Mouse (Mus musculus): Measurements from ENCODE around the gene Vps35. TPM values are rescaled to one million over a fixed set of nuclear protein-coding genes. Genes with fewer than 3 reads are reported as not detected.

Gene Vps35
- polyA plus RNA-seq, 1 experiment from 2014 or later: 92.3 TPM

Other genes with a start within 250 kb of the Vps35 start
- gene Fbxw9, start 239.7 kb downstream of the Vps35 start, polyA plus RNA-seq (2015; fragmentation: Nextera tagmentation; extraction: Ambion mirVana): 9.9 and 11.0 TPM in 2 replicates
- gene Gm5741, start 231.8 kb downstream of the Vps35 start, polyA plus RNA-seq (2015; fragmentation: Nextera tagmentation; extraction: Ambion mirVana): 0.45 TPM in 1 of 2 replicates, not detected in the other
- 28.4 and 28.7 TPM in 2 replicates for gene Dhps, start 228.0 kb downstream of the Vps35 start, polyA plus RNA-seq (2015; fragmentation: Nextera tagmentation; extraction: Ambion mirVana)
- 55.6 and 58.5 TPM in 2 replicates for gene Wdr83os, start 219.1 kb downstream of the Vps35 start, polyA plus RNA-seq (2015; fragmentation: Nextera tagmentation; extraction: Ambion mirVana)
- gene Wdr83, start 218.5 kb downstream of the Vps35 start, polyA plus RNA-seq (2015; fragmentation: Nextera tagmentation; extraction: Ambion mirVana): 21.6 and 26.5 TPM in 2 replicates
- 29.9 and 33.2 TPM in 2 replicates for gene Man2b1, start 216.5 kb downstream of the Vps35 start, polyA plus RNA-seq (2015; fragmentation: Nextera tagmentation; extraction: Ambion mirVana)
- 2.1 and 2.8 TPM in 2 replicates for gene Zfp791, start 176.7 kb downstream of the Vps35 start, polyA plus RNA-seq (2015; fragmentation: Nextera tagmentation; extraction: Ambion mirVana)
- not detected in 2 replicates for gene Cks1brt, start 147.9 kb downstream of the Vps35 start, polyA plus RNA-seq (2015; fragmentation: Nextera tagmentation; extraction: Ambion mirVana)
- not detected in 2 replicates for gene Olfr371, start 73.8 kb downstream of the Vps35 start, polyA plus RNA-seq (2015; fragmentation: Nextera tagmentation; extraction: Ambion mirVana)
- gene Orc6, start 170 bp downstream of the Vps35 start, polyA plus RNA-seq (2015; fragmentation: Nextera tagmentation; extraction: Ambion mirVana): 80.8 and 84.4 TPM in 2 replicates
- gene Mylk3, start 86.5 kb upstream of the Vps35 start, polyA plus RNA-seq (2015; fragmentation: Nextera tagmentation; extraction: Ambion mirVana): 57.2 and 68.2 TPM in 2 replicates
- 14.8 and 15.6 TPM in 2 replicates for gene 4921524J17Rik, start 133.0 kb upstream of the Vps35 start, polyA plus RNA-seq (2015; fragmentation: Nextera tagmentation; extraction: Ambion mirVana)
- 17.7 and 22.1 TPM in 2 replicates for gene Gpt2, start 192.8 kb upstream of the Vps35 start, polyA plus RNA-seq (2015; fragmentation: Nextera tagmentation; extraction: Ambion mirVana)

All from liver, embryonic 15.5 days (tissue).